In genomic region chr7:80849710-80850109, GRCm38 (mm10) we compare ENCODE assay signal across 8 mouse cellular contexts. TPM values are rescaled to one million over a fixed set of nuclear protein-coding genes. Genes with fewer than 3 reads are reported as not detected.
A peak's percentile ranks its signal among the peaks of the same experiment; 100 is the strongest.
DNase-seq lines count a peak whose midpoint lies in the region; ATAC-seq and TF ChIP-seq lines count a peak whose summit lies in the region.

No protein-coding gene starts in this region.

- no peak overlapping the region for H3K4me3 ChIP-seq in embryonic facial prominence, embryonic 15.5 days (replicated peaks)
- H3K4me3 ChIP-seq in liver, embryonic 14.5 days (ENCODE audit: insufficient read depth in 1 of 2, low read depth in 2 of 2, low read length in 2 of 2), result no peak overlapping the region

- H3K4me1 ChIP-seq in embryonic facial prominence, embryonic 15.5 days, result peaks cover 6% of the 10 kb centered on the region; the same call in 1 of the 2 replicates
- no peaks in the 10 kb centered on the region; a peak in 1 of 4 replicates for H3K4me1 ChIP-seq in liver, embryonic 14.5 days (replicated peaks; ENCODE audit: control insufficient read depth in 2 of 2, insufficient read depth in 2 of 2, low read length in 1 of 2)

- no peak for TF ChIP-seq EP300 in liver, embryonic 14.5 days (IDR thresholded peaks at IDR 0.05; ENCODE audit: low read depth)

- peak; percentile 93 for TF ChIP-seq CTCF in liver, embryonic 14.5 days (IDR thresholded peaks at IDR 0.05; ENCODE audit: low read depth)

- H3K27ac ChIP-seq in embryonic facial prominence, embryonic 15.5 days (replicated peaks), result no peak overlapping the region
- no peak overlapping the region for H3K27ac ChIP-seq in liver, embryonic 14.5 days

- peak; percentile 79; the same call in 1 of the 2 replicates for ATAC-seq in embryonic facial prominence, embryonic 15.5 days (ENCODE audit: insufficient number of reproducible peaks, low FRiP score, low TSS enrichment, low read depth)
- peak; percentile 59 to 89 for ATAC-seq in hematopoietic stem cell, adult 5-6 weeks (replicated peaks in 1 of 2; ENCODE audit: insufficient read depth in 1 of 2, low FRiP score in 2 of 2, low TSS enrichment in 1 of 2, low read depth in 1 of 2, poor library complexity in 2 of 2, severe bottlenecking in 2 of 2)
- ATAC-seq in liver, embryonic 14.5 days (ENCODE audit: insufficient read depth), result no peak
- peak; percentile 85 for ATAC-seq in neutrophil, adult 5-6 weeks (ENCODE audit: extremely low read depth, insufficient number of reproducible peaks, low FRiP score, poor library complexity, severe bottlenecking)

- H3K4me2 ChIP-seq in embryonic facial prominence, embryonic 15.5 days (replicated peaks), result no peak overlapping the region
- no peak overlapping the region for H3K4me2 ChIP-seq in liver, embryonic 14.5 days (ENCODE audit: low read depth)

- no peaks in the 10 kb centered on the region for H3K9me3 ChIP-seq in embryonic facial prominence, embryonic 15.5 days (replicated peaks)
- H3K9me3 ChIP-seq in liver, embryonic 14.5 days (ENCODE audit: control insufficient read depth, low read length), result no peaks in the 10 kb centered on the region

- no peak overlapping the region for H3K9ac ChIP-seq in embryonic facial prominence, embryonic 15.5 days
- no peak overlapping the region for H3K9ac ChIP-seq in liver, embryonic 14.5 days (replicated peaks)

- WGBS in embryonic facial prominence, embryonic 15.5 days, result 24% methylated on average over 4 of the region's 4 CpGs
- WGBS in liver, embryonic 14.5 days (ENCODE audit: insufficient replicate concordance), result 19% methylated on average over 4 of the region's 4 CpGs

- no peaks in the 10 kb centered on the region for H3K27me3 ChIP-seq in embryonic facial prominence, embryonic 15.5 days
- H3K27me3 ChIP-seq in liver, embryonic 14.5 days (ENCODE audit: control insufficient read depth, insufficient read depth, low read length), result no peaks in the 10 kb centered on the region

- DNase-seq in spleen, postnatal 36 days (ENCODE audit: low spot score in 2 of 2), result peak; percentile 45 to 49
- no peak for DNase-seq in spleen, postnatal 4 days (ENCODE audit: low spot score in 2 of 2)
- DNase-seq in adipocyte (ENCODE audit: low spot score), result peak; percentile 66
- DNase-seq in liver, embryonic 14.5 days (ENCODE audit: low read depth in 3 of 3, low spot score in 3 of 3), result peak; percentile 42 to 45 (median 43)
- no peak for DNase-seq in ovary, postnatal 10 days (ENCODE audit: low spot score)

- no peaks in the 10 kb centered on the region for H3K36me3 ChIP-seq in embryonic facial prominence, embryonic 15.5 days
- no peaks in the 10 kb centered on the region for H3K36me3 ChIP-seq in liver, embryonic 14.5 days (replicated peaks; ENCODE audit: control insufficient read depth, insufficient read depth, low read depth)

RNA-seq across cellular contexts. Expression of gene Zscan2, which starts 11.0 kb away (rescaled TPM):
- 1.9 and 2.4 TPM in 2 replicates for polyA plus RNA-seq in embryonic facial prominence, embryonic 15.5 days (2015; fragmentation: Nextera tagmentation; extraction: Ambion mirVana)
- 24.0 TPM in 2 replicates for total RNA-seq in hematopoietic stem cell, adult 5-6 weeks (2017)
- 1.2 and 1.3 TPM in 2 replicates for polyA plus RNA-seq in liver, embryonic 14.5 days (2012; rRNA removed)
- polyA plus RNA-seq in liver, embryonic 14.5 days (2014; fragmentation: Nextera tagmentation; extraction: Ambion mirVana), result 0.08 and 0.13 TPM in 2 replicates
- total RNA-seq in neutrophil, adult 5-6 weeks (2017), result 10.8 TPM in 2 replicates

RNA-seq across cellular contexts. Expression of gene Iqgap1, which starts 23.9 kb away (rescaled TPM):
- 75.3 and 75.9 TPM in 2 replicates for polyA plus RNA-seq in embryonic facial prominence, embryonic 15.5 days (2015; fragmentation: Nextera tagmentation; extraction: Ambion mirVana)
- 141 and 147 TPM in 2 replicates for total RNA-seq in hematopoietic stem cell, adult 5-6 weeks (2017)
- 4.6 and 5.5 TPM in 2 replicates for polyA plus RNA-seq in liver, embryonic 14.5 days (2012; rRNA removed)
- polyA plus RNA-seq in liver, embryonic 14.5 days (2014; fragmentation: Nextera tagmentation; extraction: Ambion mirVana), result 11.2 and 11.6 TPM in 2 replicates
- 756 and 768 TPM in 2 replicates for total RNA-seq in neutrophil, adult 5-6 weeks (2017)

RNA-seq across cellular contexts. Expression of gene Wdr73, which starts 51.4 kb away (rescaled TPM):
- 28.6 and 29.4 TPM in 2 replicates for polyA plus RNA-seq in embryonic facial prominence, embryonic 15.5 days (2015; fragmentation: Nextera tagmentation; extraction: Ambion mirVana)
- total RNA-seq in hematopoietic stem cell, adult 5-6 weeks (2017), result 20.4 and 35.8 TPM in 2 replicates
- polyA plus RNA-seq in liver, embryonic 14.5 days (2012; rRNA removed), result 8.8 and 10.7 TPM in 2 replicates
- 11.8 and 13.5 TPM in 2 replicates for polyA plus RNA-seq in liver, embryonic 14.5 days (2014; fragmentation: Nextera tagmentation; extraction: Ambion mirVana)
- 13.9 and 15.0 TPM in 2 replicates for total RNA-seq in neutrophil, adult 5-6 weeks (2017)

RNA-seq across cellular contexts. Expression of gene Nmb, which starts 55.2 kb away (rescaled TPM):
- 8.4 and 9.0 TPM in 2 replicates for polyA plus RNA-seq in embryonic facial prominence, embryonic 15.5 days (2015; fragmentation: Nextera tagmentation; extraction: Ambion mirVana)
- 1.6 TPM in 1 of 2 replicates, not detected in the other for total RNA-seq in hematopoietic stem cell, adult 5-6 weeks (2017)
- polyA plus RNA-seq in liver, embryonic 14.5 days (2012; rRNA removed), result 1.3 and 2.1 TPM in 2 replicates
- polyA plus RNA-seq in liver, embryonic 14.5 days (2014; fragmentation: Nextera tagmentation; extraction: Ambion mirVana), result 1.9 and 2.0 TPM in 2 replicates
- total RNA-seq in neutrophil, adult 5-6 weeks (2017), result 2.0 and 2.2 TPM in 2 replicates

Comparison
In these comparisons a context has a peak if more than half of its experiments do, and no peak if none do; other contexts are left out.
1. DNase-seq: peak in spleen, postnatal 36 days (2 of 2), adipocyte (single experiment) and liver, embryonic 14.5 days (3 of 3); none in spleen, postnatal 4 days (0 of 2) and ovary, postnatal 10 days (single experiment).